Mouse (Mus musculus) hindbrain, postnatal 0 days (tissue): ENCODE results near the gene Msx3. TPM values are rescaled to one million over a fixed set of nuclear protein-coding genes. Genes with fewer than 3 reads are reported as not detected.

Experiments
- ATAC-seq: fragments of 200-750 bp; cut with Nextera tagmentation; 2 replicates; pipeline ENCODE4 v1.8.0; 2017; ENCODE audit warnings: mild to moderate bottlenecking, moderate TSS enrichment, moderate library complexity
- DNase-seq: peaks from one replicate; pipeline ENCODE4 v3.0.0-alpha.2; 2015; ENCODE audit warnings: low spot score
- H3K27ac ChIP-seq: fragments of 300-500 bp; sonication (generic); 2 replicates; pipeline ENCODE4 v1.5.1; 2014; ENCODE audit warnings: mild to moderate bottlenecking
- H3K27me3 ChIP-seq: fragments of 300-500 bp; sonication (generic); 2 replicates; pipeline ENCODE4 v1.6.1; 2014; ENCODE audit warnings: low read length, mixed read lengths; ENCODE audit not compliant: insufficient read depth
- H3K36me3 ChIP-seq: fragments of 300-500 bp; sonication (generic); 2 replicates; pipeline ENCODE4 v1.6.1; 2014; ENCODE audit warnings: low read length, mixed read lengths; ENCODE audit not compliant: insufficient read depth
- H3K4me1 ChIP-seq: fragments of 300-500 bp; sonication (generic); 2 replicates; pipeline ENCODE4 v1.6.1; 2014; ENCODE audit warnings: antibody characterized with exemption, low read length, mixed read lengths; ENCODE audit not compliant: insufficient read depth
- H3K4me2 ChIP-seq: fragments of 300-500 bp; sonication (generic); 2 replicates; pipeline ENCODE4 v1.6.1; 2014; ENCODE audit warnings: low read depth, mild to moderate bottlenecking, low read length, moderate library complexity, mixed read lengths
- H3K4me3 ChIP-seq: fragments of 300-500 bp; sonication (generic); 2 replicates; pipeline ENCODE4 v1.5.1; 2014; ENCODE audit warnings: low read length
- H3K9ac ChIP-seq: fragments of 300-500 bp; sonication (generic); replicated peaks from 2 replicates; pipeline ENCODE4 v1.6.1; 2014; ENCODE audit warnings: mild to moderate bottlenecking, low read length, moderate library complexity, mixed read lengths
- H3K9me3 ChIP-seq: fragments of 300-500 bp; sonication (generic); 2 replicates; pipeline ENCODE4 v1.6.1; 2016; ENCODE audit warnings: low read length, mixed read lengths
- CTCF ChIP-seq: IDR thresholded peaks from 2 replicates; pipeline ENCODE4 v1.5.1; 2016; ENCODE audit warnings: antibody characterized with exemption, control low read depth, low read depth
- WGBS: fragments of 180-500 bp; shearing (Covaris S2); extraction: QIAGEN DNeasy Blood & Tissue Kit; methylation state at CpG from one replicate; pipeline ENCODE4 v1.1.7; 2014; 5-methylcytosine and 5-hydroxymethylcytosine counted together
- polyA plus RNA-seq: library from polyadenylated mRNA; unstranded; fragments of >200 nt; fragmentation: Nextera tagmentation; extraction: Ambion mirVana; gene quantifications from 2 replicates; pipeline ENCODE4 v1.2.1, GENCODE M21; 2015
- total RNA-seq: library from RNA; depleted of rRNA; stranded (reverse); fragments of >200 nt; gene quantifications from 2 replicates; pipeline ENCODE4 v1.2.3, GENCODE M21; 2014; rRNA removed

The Msx3 gene
- 0.94 and 1.2 TPM in 2 replicates for total RNA-seq
- polyA plus RNA-seq: 1.9 and 2.0 TPM in 2 replicates

GRCm38 (mm10) chr7:140048361-140049114, at the start of gene Msx3:
TSS of gene Msx3 (minus strand) at chr7:140049089.
- ATAC-seq (peak; percentile 39; the same call in 1 of the 2 replicates), DNase-seq (no peak)
- H3K4me2 ChIP-seq: peak within 1 kb of the TSS; percentile 68
- H3K9me3 ChIP-seq: no peaks in the 10 kb centered on the region
- H3K36me3 ChIP-seq: no peaks in the 10 kb centered on the region
- no peak for TF ChIP-seq CTCF
- H3K9ac ChIP-seq: no peak within 1 kb of the TSS; the same call in 1 of the 2 replicates
- peaks cover 56% of the 10 kb centered on the region for H3K27me3 ChIP-seq
- WGBS: under 1% methylated on average over 47 of the region's 56 CpGs
- H3K4me3 ChIP-seq: peak within 1 kb of the TSS; percentile 44
- H3K4me1 ChIP-seq: peaks cover 17% of the 10 kb centered on the region
- no peak within 1 kb of the TSS for H3K27ac ChIP-seq

GRCm38 (mm10) chr7:140098466-140098865, 49.6 kb upstream of the Msx3 start:
- H3K36me3 ChIP-seq: no peaks in the 10 kb centered on the region
- 100% methylated on average over 1 of the region's 1 CpGs for WGBS
- H3K9me3 ChIP-seq: no peaks in the 10 kb centered on the region

GRCm38 (mm10) chr7:140096055-140096454, 47.2 kb upstream of the Msx3 start:
- Histone ChIP-seq H3K27me3 (no peaks in the 10 kb centered on the region), H3K36me3 (no peaks in the 10 kb centered on the region), H3K9me3 (no peaks in the 10 kb centered on the region), H3K27ac (no peak overlapping the region), H3K4me3 (no peak overlapping the region), H3K4me1 (no peaks in the 10 kb centered on the region), H3K4me2 (no peak overlapping the region), H3K9ac (no peak overlapping the region)
- ATAC-seq (no peak), DNase-seq (no peak)
- no peak for TF ChIP-seq CTCF

More at GRCm38 (mm10) chr7:140098466-140098865, 49.6 kb upstream of the Msx3 start:
- Histone ChIP-seq H3K27ac (no peak overlapping the region), H3K27me3 (no peaks in the 10 kb centered on the region), H3K9ac (no peak overlapping the region), H3K4me3 (no peak overlapping the region), H3K4me1 (peaks cover 8% of the 10 kb centered on the region), H3K4me2 (no peak overlapping the region)
- no peak for DNase-seq
- no peak for TF ChIP-seq CTCF
- ATAC-seq: no peak

GRCm38 (mm10) chr7:140095556-140095955, 46.7 kb upstream of the Msx3 start:
- WGBS: 46% methylated on average over 1 of the region's 1 CpGs
- TF ChIP-seq CTCF: no peak
- no peak overlapping the region for H3K9ac ChIP-seq
- no peaks in the 10 kb centered on the region for H3K27me3 ChIP-seq
- DNase-seq (no peak), ATAC-seq (no peak)
- H3K4me1 ChIP-seq: no peaks in the 10 kb centered on the region
- no peaks in the 10 kb centered on the region for H3K9me3 ChIP-seq
- no peaks in the 10 kb centered on the region for H3K36me3 ChIP-seq
- no peak overlapping the region for H3K27ac ChIP-seq
- no peak overlapping the region for H3K4me3 ChIP-seq
- no peak overlapping the region for H3K4me2 ChIP-seq

- Histone ChIP-seq H3K4me1 (no peaks in the 10 kb centered on the region), H3K36me3 (no peaks in the 10 kb centered on the region), H3K27ac (no peak overlapping the region), H3K4me2 (no peak overlapping the region), H3K27me3 (no peaks in the 10 kb centered on the region), H3K9ac (no peak overlapping the region), H3K4me3 (no peak overlapping the region), H3K9me3 (no peaks in the 10 kb centered on the region)
- no peak for TF ChIP-seq CTCF
- 65% methylated on average over 5 of the region's 5 CpGs for WGBS
- ATAC-seq: no peak
- no peak for DNase-seq
Measured at GRCm38 (mm10) chr7:140094954-140095353, 46.1 kb upstream of the Msx3 start.

- H3K36me3 ChIP-seq: no peaks in the 10 kb centered on the region
- no peak within 1 kb of the TSS for H3K4me2 ChIP-seq
- no peak within 1 kb of the TSS for H3K4me3 ChIP-seq
- no peak within 1 kb of the TSS for H3K27ac ChIP-seq
- H3K9me3 ChIP-seq: no peaks in the 10 kb centered on the region
- ATAC-seq (no peak), DNase-seq (no peak)
- no peaks in the 10 kb centered on the region for H3K27me3 ChIP-seq
- no peaks in the 10 kb centered on the region for H3K4me1 ChIP-seq
- H3K9ac ChIP-seq: no peak within 1 kb of the TSS
- TF ChIP-seq CTCF: no peak
- 72% methylated on average over 5 of the region's 5 CpGs for WGBS
Measured at GRCm38 (mm10) chr7:140092924-140093528, 44.1 kb upstream of the Msx3 start, which contains the start of gene Prap1. TSS of gene Prap1 (plus strand) at chr7:140093395.

- H3K9me3 ChIP-seq: no peaks in the 10 kb centered on the region
- no peak overlapping the region for H3K4me3 ChIP-seq
- no peaks in the 10 kb centered on the region for H3K4me1 ChIP-seq
- DNase-seq (no peak), ATAC-seq (no peak)
- H3K27me3 ChIP-seq: no peaks in the 10 kb centered on the region
- H3K9ac ChIP-seq: no peak overlapping the region
- H3K27ac ChIP-seq: no peak overlapping the region
- no peak overlapping the region for H3K4me2 ChIP-seq
- no peaks in the 10 kb centered on the region for H3K36me3 ChIP-seq
- TF ChIP-seq CTCF: no peak
- 78% methylated on average over 10 of the region's 10 CpGs for WGBS
Measured at GRCm38 (mm10) chr7:140090601-140091000, 41.7 kb upstream of the Msx3 start.
